Mouse (Mus musculus): ENCODE results near the gene Nrd1.

DNA sequence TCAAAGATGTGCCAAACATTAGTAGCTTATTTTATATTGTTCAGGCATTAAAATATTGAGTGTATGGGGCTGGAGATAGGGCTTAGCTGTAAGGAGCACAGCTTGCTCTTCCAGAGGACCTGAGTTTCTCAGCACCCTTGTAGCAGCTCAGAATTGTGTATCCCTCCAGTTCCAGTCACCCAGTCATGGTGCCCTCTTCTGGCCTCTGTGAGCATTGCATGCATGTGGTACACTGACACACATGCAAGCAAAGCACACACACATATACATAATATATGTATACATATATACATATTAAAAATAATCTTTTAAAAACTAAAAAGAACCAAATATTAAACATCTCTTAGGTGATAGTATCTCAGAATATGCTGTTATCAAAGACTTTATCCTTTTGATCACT lies 35.9 kb downstream of the Nrd1 start:
- TF ChIP-seq POLR2A (IDR thresholded peaks at IDR 0.05; ENCODE audit: insufficient read depth, low read depth, low read length) (no peak), CTCF (IDR thresholded peaks at IDR 0.05; ENCODE audit: insufficient read depth, low read depth, low read length) (no peak)

Measured in olfactory bulb, adult 2 months (tissue).